Mouse (Mus musculus): Measurements from ENCODE around the gene Zfp146.

Zfp146 gene

DNA sequence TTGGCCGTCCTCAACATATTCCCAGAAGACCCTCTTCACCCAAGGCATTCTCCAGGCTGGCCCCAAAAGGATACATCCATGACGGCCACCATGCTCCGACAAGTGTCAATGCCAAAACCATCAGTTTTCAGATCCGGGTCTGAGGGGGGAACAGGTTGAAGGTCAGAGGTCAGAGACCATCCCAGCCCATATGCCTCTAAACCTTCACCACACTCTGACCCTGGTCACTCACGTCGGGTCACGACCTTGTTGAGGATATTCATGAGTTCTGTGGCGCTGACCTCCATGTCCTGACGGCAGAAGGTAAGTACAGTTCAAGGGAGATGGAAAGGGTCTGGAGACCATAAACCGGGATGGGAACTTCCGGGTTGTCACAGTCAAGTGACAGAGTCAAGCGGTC lies 22.5 kb upstream of the Zfp146 start:
- in situ Hi-C loops (cut with MboI, MseI) = no loop called here

GRCm38 (mm10) chr7:30189116-30189491 lies 19.6 kb upstream of the Zfp146 start:
- in situ Hi-C loops (cut with MboI, MseI) = no loop called here

GRCm38 (mm10) chr7:30188344-30189115 lies 19.0 kb upstream of the Zfp146 start:
- in situ Hi-C loops (cut with MboI, MseI) = no loop called here

DNA sequence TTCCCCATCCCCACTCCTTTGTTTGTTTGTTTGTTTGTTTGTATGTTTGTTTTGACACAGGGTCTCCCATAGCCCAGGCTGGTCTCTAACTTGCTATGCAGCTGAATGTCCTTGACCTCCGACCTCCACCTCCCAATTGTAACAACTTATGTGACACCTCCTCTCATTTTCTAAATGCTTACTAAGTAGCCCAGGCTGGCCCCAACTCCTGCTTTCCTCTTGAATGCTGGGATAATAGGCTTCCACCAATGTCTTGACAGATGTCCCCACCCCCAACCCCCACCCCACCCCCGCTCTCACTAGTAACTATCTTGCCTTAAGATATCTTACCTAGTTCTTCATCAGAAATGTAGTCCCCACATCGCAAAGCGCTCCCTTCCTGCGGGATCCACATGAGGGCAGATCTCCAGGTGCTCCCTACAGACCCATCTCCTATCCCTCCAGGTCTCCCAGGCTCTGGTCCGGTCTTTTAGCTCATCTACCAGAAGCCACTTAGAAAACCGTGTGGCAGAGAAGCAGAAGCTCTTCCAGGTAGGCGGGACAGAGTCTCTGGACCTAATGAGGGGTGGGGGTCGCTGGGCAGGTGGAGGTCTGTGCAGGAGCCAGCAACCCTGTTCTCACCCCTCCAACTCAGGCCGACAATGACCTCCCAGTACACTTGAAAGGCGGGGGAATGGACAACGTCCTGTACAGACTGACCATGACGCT lies 15.2 kb upstream of the Zfp146 start:
- in situ Hi-C loops (cut with MboI, MseI) = loop anchor here (5.0 kb wide), 1 partner anchor 33 kb away; no protein-coding TSS in a partner anchor

DNA sequence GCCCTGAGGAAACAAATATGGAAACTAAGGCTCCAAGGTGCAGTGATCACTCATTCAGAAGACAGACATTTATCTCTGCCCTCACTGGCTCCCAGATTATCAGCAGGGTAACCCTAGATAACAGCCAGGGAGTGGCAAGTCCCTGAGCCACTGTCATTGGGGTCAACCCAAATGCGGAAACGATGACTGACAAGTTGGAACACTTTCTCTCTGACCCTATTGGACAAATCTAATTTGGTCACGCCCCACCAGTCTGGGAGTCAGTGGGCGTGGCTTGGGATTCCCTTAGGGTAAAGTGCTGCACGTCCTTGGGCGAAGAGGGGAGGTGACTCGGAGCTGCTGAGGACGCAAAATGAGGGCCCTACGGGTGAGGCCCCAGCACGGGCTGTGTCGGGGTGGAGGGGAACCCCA lies 14.3 kb upstream of the Zfp146 start, which contains the start of gene Cox7a1:
Cox7a1 (plus strand) TSS at position 266 of the 411 bp plus-strand sequence.
- in situ Hi-C loops (cut with MboI, MseI) = loop anchor here (5.0 kb wide), 1 partner anchor 33 kb away; no protein-coding TSS in a partner anchor

DNA sequence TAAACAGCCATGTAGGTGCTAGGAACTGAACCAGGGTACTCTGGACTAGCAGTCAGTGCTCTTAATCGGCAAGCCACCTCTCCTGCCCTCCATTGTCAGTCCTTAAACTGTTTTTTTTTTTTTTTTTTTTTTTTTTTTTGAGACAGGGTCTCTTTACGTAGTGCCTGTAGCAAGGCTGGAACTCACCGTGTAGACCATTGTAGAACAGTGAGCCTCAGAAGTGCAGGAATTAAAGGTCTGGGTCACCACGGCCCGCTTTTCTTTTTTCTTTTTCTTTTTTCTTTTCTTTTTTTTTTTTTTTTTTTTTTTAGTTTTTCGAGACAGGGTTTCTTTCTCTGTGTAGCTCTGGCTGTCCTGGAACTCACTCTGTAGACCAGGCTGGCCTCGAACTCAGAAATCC lies 13.6 kb upstream of the Zfp146 start:
- in situ Hi-C loops (cut with MboI, MseI) = loop anchor here (5.0 kb wide), 1 partner anchor 34 kb away; no protein-coding TSS in a partner anchor

DNA sequence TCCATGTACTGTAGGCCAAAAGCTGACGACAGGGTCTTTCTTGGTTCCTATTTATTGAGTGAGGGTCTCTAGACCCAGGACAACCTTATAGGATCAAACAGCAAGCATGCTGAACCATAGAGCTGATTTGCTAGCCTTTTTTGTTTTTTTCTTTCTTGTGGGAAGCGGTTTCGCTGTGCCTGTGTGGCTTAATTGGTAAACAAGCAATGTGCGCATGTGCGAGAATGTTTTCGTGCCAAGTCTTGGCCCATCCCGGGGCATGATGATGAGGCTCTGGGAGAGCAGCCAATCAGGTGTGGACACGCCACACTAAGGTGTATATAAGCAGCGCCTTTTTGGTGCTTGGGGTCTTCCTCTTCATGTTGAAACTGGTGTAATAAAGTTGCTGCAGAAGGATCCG lies 12.4 kb upstream of the Zfp146 start:
- in situ Hi-C loops (cut with MboI, MseI) = loop anchor here (5.0 kb wide), 1 partner anchor 35 kb away; no protein-coding TSS in a partner anchor

- in situ Hi-C loops (cut with MboI, MseI) = loop anchor here (5.0 kb wide), 1 partner anchor 36 kb away; no protein-coding TSS in a partner anchor
These were observed 11.8 kb upstream of the Zfp146 start for GRCm38 (mm10) chr7:30181308-30181707.

- in situ Hi-C loops (cut with MboI, MseI) = no loop called here
These were observed 8.7 kb upstream of the Zfp146 start for GRCm38 (mm10) chr7:30178256-30178655.

GRCm38 (mm10) chr7:30176474-30176873 lies 6.9 kb upstream of the Zfp146 start:
- in situ Hi-C loops (cut with MboI, MseI) = no loop called here

DNA sequence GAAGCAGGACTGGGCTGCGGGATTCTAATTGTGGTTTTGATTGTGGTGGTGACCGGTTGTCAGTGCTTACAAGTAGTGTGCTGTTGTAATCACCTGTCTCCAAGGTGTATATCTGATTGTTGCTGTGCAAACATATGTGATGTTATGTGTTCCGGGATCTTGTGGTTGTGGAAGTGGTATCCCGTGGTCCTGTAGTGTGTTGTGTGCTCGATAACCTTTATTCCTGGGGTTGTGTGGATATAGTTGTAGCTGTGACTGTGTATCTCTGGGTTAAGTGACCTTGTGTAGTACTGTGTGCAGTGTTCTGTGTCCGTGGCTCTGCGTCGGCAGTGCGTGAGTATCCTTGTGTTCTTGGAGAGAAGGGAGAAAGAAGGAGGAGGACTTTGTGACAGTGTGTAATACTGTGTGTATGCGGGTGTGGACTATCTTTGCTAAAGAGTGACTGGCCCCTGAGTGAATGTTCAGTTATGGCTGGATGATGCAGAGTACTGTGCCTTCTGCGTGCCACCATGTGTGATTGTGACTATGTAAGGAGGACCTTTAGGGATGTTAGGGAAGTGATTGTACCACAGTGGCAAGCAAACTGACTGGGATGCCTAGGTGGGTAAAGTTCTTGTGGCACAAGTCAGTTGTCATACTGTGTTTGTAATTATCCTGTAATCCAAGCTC lies 867 bp upstream of the Zfp146 start:
- in situ Hi-C loops (cut with MboI, MseI) = no loop called here

DNA sequence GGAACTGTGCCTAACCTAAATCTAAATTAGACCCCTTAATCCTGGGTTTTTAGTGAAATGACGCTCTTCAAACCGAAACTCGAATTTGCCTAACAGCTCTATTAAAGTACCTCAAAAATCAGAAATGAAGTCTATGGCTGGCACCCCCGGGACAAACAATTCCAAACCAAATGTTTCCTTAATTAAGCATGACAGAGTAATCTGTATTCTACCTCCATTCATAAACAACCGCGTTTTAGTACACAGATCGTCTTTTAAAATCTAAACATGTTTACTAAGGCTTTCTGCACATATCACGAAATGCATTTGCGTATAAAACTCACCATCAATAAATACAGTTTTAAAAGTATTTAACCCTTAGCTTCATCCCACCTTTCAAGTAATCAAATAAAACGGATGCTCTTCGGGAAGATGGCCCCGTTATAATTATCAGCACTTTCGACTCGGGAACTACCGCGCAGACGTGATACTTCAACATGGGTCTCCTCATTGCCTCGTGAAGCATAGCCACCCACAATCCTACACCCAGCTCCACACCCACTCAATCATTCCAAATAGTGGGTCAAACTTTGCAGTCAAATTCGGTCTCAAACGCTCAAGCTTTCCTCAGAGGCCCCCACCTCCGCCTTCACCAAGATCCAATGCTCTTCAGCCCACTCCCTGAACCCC lies 502 bp downstream of the Zfp146 start:
- in situ Hi-C loops (cut with MboI, MseI) = no loop called here

- in situ Hi-C loops (cut with MboI, MseI) = no loop called here
These were observed 4.8 kb downstream of the Zfp146 start for GRCm38 (mm10) chr7:30164745-30165144.

DNA sequence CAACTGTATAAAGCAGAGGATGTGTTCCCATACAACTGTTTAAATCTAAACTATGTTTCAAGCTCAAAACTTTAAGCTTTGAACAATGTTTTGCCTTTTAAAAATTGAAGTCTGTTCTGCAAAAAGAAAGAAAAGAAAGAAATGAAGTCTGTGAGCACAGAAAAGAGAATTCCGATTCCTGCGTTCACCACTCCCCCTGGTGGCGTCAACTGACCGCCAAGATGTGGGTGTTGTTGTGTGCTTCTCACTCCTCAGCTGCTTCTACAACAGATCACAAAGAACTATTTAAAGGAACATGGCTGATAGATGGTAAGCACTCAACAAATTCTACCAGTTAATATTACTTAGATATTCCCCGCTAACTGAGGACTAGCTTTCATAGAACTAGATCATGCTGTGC lies 6.4 kb downstream of the Zfp146 start:
- in situ Hi-C loops (cut with MboI, MseI) = no loop called here

DNA sequence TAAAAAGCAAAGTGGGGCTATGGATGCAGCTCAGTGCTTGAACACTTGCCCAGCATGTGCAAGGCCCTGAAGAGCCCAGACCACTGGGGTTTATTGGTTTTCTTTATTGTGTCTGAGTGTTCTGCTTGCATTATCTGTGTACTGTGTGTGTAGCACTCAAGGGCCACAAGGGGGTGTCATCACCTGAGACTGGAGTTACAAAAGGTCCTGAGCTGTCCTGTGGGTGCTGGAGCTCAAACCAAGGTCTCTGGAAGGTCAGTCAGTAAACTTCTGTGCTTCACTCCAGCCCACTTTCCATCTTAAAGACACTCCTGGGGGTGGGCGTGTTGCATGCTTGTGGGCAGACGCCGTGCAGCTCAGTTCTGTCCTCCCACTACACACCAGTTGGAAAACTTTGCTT lies 14.0 kb downstream of the Zfp146 start:
- in situ Hi-C loops (cut with MboI, MseI) = no loop called here

GRCm38 (mm10) chr7:30154040-30154439 lies 15.5 kb downstream of the Zfp146 start:
- in situ Hi-C loops (cut with MboI, MseI) = no loop called here

DNA sequence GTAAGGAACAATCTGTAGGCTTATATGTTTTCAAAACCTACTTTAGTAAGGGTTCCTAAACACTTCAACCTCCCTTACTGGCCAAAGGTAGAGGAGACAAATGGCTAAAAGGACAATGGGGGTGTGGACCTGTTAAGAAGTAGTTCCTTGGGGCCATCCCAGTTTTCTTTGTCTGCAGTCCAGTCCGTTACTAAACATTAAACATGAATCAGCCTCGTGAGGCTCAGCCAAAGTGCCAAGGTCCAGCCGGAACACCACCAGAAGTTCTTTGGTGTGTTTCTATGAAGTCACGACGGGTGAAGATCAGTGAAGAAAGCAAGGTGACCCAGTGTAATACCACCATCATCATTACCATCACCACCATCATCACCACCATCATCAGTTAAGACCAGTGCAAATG lies 22.5 kb downstream of the Zfp146 start:
- in situ Hi-C loops (cut with MboI, MseI) = no loop called here

DNA sequence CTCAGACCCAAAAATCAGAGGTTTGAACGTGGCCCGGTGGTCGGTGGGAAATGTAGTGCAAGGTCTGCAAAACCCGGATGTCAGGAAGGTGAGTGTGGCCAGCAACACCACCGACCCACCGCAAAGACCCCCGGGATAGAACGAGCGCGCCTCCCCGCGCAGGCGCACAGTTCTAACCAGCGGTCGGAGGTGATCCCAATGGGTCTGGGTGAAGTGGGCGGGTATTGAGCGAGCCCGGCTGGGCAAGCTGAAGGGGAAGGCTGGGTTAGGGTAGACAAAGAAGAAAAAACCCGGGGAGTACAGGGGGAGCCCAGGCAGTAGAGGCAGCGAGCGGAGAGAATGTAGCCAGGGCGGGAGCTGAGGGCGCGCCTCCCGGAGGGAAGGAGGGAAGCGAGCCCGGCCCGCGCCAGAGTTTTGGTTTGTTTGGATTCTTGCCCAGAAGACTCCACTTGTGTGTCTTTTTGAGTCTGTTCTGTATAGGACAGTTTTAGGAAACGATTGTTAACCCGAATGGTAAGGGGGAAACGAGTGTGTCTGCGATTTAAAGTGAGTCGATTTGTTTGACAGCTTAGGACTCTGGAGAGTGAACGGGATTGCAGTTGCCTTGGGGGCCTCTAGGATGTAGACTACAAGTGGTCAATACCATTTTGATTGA lies 25.9 kb downstream of the Zfp146 start:
- in situ Hi-C loops (cut with MboI, MseI) = no loop called here

DNA sequence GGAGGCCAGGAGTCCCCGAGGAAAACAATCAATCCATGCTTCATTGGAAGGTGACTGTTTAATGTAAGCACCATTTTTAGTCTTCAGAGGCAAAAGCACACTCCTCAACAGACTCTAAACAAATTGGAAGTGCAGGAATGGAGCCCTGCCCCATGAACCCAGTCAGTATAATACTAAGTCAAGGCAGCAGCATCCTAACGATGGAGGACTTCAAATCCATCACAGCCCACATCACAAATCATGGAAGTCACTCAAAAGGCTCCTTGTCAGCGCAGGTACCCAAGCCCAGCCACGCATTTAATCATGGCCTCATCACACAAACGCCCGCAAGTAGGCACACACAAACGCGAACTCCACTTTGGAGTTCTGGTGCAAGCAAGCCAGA lies 26.4 kb downstream of the Zfp146 start:
- in situ Hi-C loops (cut with MboI, MseI) = no loop called here

GRCm38 (mm10) chr7:30136826-30137225 lies 32.7 kb downstream of the Zfp146 start:
- in situ Hi-C loops (cut with MboI, MseI) = no loop called here

DNA sequence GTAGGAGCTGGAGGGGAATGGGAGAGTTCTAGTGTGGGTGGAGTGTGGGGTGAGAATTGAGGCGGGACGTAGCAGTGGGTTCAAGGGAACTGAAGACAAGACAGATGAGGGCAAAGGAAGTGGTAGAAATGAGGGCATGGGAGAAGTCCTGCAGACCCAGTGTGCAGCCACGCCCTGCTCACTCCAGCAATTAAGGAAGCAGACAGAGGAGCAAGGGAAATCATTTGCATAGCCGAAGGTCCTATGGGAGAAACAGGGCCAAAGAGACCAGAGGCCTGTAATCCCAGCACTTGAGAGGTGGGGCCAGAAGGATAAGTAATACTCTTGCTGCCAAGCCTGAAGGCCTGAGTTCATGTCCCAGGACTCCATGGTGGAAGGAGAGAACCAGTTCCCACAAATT lies 37.2 kb downstream of the Zfp146 start:
- in situ Hi-C loops (cut with MboI, MseI) = no loop called here
